Mouse (Mus musculus) liver, postnatal 0 days (tissue): ENCODE measurements at regions not wholly inside any gene's neighbourhood (a gene's known extent, or its start where the extent isn't known, plus 50 kb on each side); places are given as distances from the start of the nearest gene placed in this dataset.

ENCODE experiments used
- ATAC-seq: fragments of 200-750 bp; cut with Nextera tagmentation; 2 replicates; pipeline ENCODE4 v1.8.0; 2017; ENCODE audit warnings: mild to moderate bottlenecking, moderate library complexity
- DNase-seq: peaks from one replicate; pipeline ENCODE4 v3.0.0-alpha.2; 2016
- H3K27ac ChIP-seq: fragments of 300-500 bp; sonication (generic); 2 replicates; pipeline ENCODE4 v1.5.1; 2014; ENCODE audit warnings: antibody characterized with exemption, moderate library complexity, mild to moderate bottlenecking, low read depth
- H3K27me3 ChIP-seq: fragments of 300-500 bp; sonication (generic); 2 replicates; pipeline ENCODE4 v1.6.1; 2014; ENCODE audit warnings: low read length, control low read depth, mixed read lengths; ENCODE audit not compliant: insufficient read depth
- H3K36me3 ChIP-seq: fragments of 300-500 bp; sonication (generic); replicated peaks from 2 replicates; pipeline ENCODE4 v1.6.1; 2014; ENCODE audit warnings: mild to moderate bottlenecking, control low read depth, low read length, moderate library complexity, mixed read lengths; ENCODE audit not compliant: insufficient read depth
- H3K4me1 ChIP-seq: fragments of 300-500 bp; sonication (generic); 2 replicates; pipeline ENCODE4 v1.6.1; 2014; ENCODE audit warnings: antibody characterized with exemption, mild to moderate bottlenecking, control low read depth; ENCODE audit not compliant: insufficient read depth
- H3K4me2 ChIP-seq: fragments of 300-500 bp; sonication (generic); 2 replicates; pipeline ENCODE4 v1.6.1; 2014; ENCODE audit warnings: low read depth, mild to moderate bottlenecking, low read length, moderate library complexity, mixed read lengths
- H3K4me3 ChIP-seq: fragments of 300-500 bp; sonication (generic); 2 replicates; pipeline ENCODE4 v1.5.1; 2014; ENCODE audit warnings: low read depth, low read length
- H3K9ac ChIP-seq: fragments of 300-500 bp; sonication (generic); replicated peaks from 2 replicates; pipeline ENCODE4 v1.6.1; 2014; ENCODE audit warnings: mild to moderate bottlenecking, moderate library complexity
- H3K9me3 ChIP-seq: fragments of 300-500 bp; sonication (generic); 2 replicates; pipeline ENCODE4 v1.6.1; 2016; ENCODE audit warnings: mild to moderate bottlenecking, control low read depth, low read length, mixed read lengths
- CTCF ChIP-seq: sonication (generic); IDR thresholded peaks from 2 replicates; pipeline ENCODE4 v1.5.1; 2016; ENCODE audit warnings: antibody characterized with exemption, low read depth
- EP300 ChIP-seq: IDR thresholded peaks from 2 replicates; pipeline ENCODE4 v1.6.1; 2016; ENCODE audit warnings: antibody characterized with exemption, low read depth, mild to moderate bottlenecking
- WGBS: fragments of 180-500 bp; shearing (Covaris S2); extraction: QIAGEN DNeasy Blood & Tissue Kit; methylation state at CpG from one replicate; pipeline ENCODE4 v1.1.7; 2014; ENCODE audit not compliant: insufficient replicate concordance; 5-methylcytosine and 5-hydroxymethylcytosine counted together

GRCm38 (mm10) chr5:54178966-54179547 is 180.8 kb downstream of the Stim2 start:
- Histone ChIP-seq H3K36me3 (no peaks in the 10 kb centered on the region), H3K9me3 (no peaks in the 10 kb centered on the region), H3K27me3 (no peaks in the 10 kb centered on the region), H3K9ac (no peak overlapping the region), H3K4me1 (no peaks in the 10 kb centered on the region; the same call in 1 of the 2 replicates), H3K4me2 (no peak overlapping the region), H3K4me3 (no peak overlapping the region), H3K27ac (no peak overlapping the region)
- DNase-seq (no peak), ATAC-seq (no peak)
- 63% methylated on average over 13 of the region's 13 CpGs for WGBS
- no peak for TF ChIP-seq CTCF
- TF ChIP-seq EP300: no peak

GRCm38 (mm10) chr5:54180192-54180611 is 181.9 kb downstream of the Stim2 start:
- DNase-seq: no peak
- Histone ChIP-seq H3K27ac (no peak overlapping the region), H3K4me2 (no peak overlapping the region), H3K9ac (no peak overlapping the region), H3K9me3 (no peaks in the 10 kb centered on the region), H3K36me3 (no peaks in the 10 kb centered on the region), H3K27me3 (no peaks in the 10 kb centered on the region), H3K4me1 (no peaks in the 10 kb centered on the region; the same call in 1 of the 2 replicates), H3K4me3 (no peak overlapping the region)
- no peak for TF ChIP-seq CTCF
- TF ChIP-seq EP300: no peak
- 39% methylated on average over 2 of the region's 2 CpGs for WGBS
- ATAC-seq: no peak

- H3K4me3 ChIP-seq: no peak overlapping the region
- H3K9ac ChIP-seq: no peak overlapping the region
- TF ChIP-seq EP300: no peak
- TF ChIP-seq CTCF: no peak
- 47% methylated on average over 10 of the region's 10 CpGs for WGBS
- no peaks in the 10 kb centered on the region; the same call in 1 of the 2 replicates for H3K4me1 ChIP-seq
- DNase-seq (no peak), ATAC-seq (no peak)
- no peak overlapping the region for H3K27ac ChIP-seq
- no peaks in the 10 kb centered on the region for H3K27me3 ChIP-seq
- no peaks in the 10 kb centered on the region for H3K9me3 ChIP-seq
- no peak overlapping the region for H3K4me2 ChIP-seq
- H3K36me3 ChIP-seq: no peaks in the 10 kb centered on the region
Measured at GRCm38 (mm10) chr5:54180640-54181326, 182.5 kb downstream of the Stim2 start.

GRCm38 (mm10) chr5:54181327-54181863 is 183.1 kb downstream of the Stim2 start:
- Histone ChIP-seq H3K27ac (no peak overlapping the region), H3K27me3 (no peaks in the 10 kb centered on the region), H3K4me2 (no peak overlapping the region), H3K9ac (no peak overlapping the region), H3K9me3 (no peaks in the 10 kb centered on the region), H3K4me3 (no peak overlapping the region), H3K4me1 (peaks cover 4% of the 10 kb centered on the region), H3K36me3 (no peaks in the 10 kb centered on the region)
- 27% methylated on average over 13 of the region's 13 CpGs for WGBS
- TF ChIP-seq EP300: no peak
- TF ChIP-seq CTCF: no peak
- ATAC-seq: no peak
- DNase-seq: no peak

GRCm38 (mm10) chr5:54182754-54183153 is 184.5 kb downstream of the Stim2 start:
- no peak for ATAC-seq
- WGBS: 76% methylated on average over 4 of the region's 4 CpGs

GRCm38 (mm10) chr5:54185662-54186061 is 187.4 kb downstream of the Stim2 start:
- Histone ChIP-seq H3K36me3 (no peaks in the 10 kb centered on the region), H3K9ac (no peak overlapping the region), H3K9me3 (no peaks in the 10 kb centered on the region), H3K27ac (no peak overlapping the region), H3K4me3 (no peak overlapping the region), H3K4me1 (peaks cover 4% of the 10 kb centered on the region), H3K27me3 (no peaks in the 10 kb centered on the region), H3K4me2 (no peak overlapping the region)
- DNase-seq: no peak
- ATAC-seq: no peak
- 55% methylated on average over 4 of the region's 4 CpGs for WGBS
- TF ChIP-seq CTCF (no peak), EP300 (no peak)

More at GRCm38 (mm10) chr5:54182754-54183153, 184.5 kb downstream of the Stim2 start:
- Histone ChIP-seq H3K27me3 (no peaks in the 10 kb centered on the region), H3K36me3 (no peaks in the 10 kb centered on the region), H3K4me1 (peaks cover 4% of the 10 kb centered on the region), H3K4me3 (no peak overlapping the region), H3K4me2 (no peak overlapping the region), H3K9me3 (no peaks in the 10 kb centered on the region), H3K27ac (no peak overlapping the region), H3K9ac (no peak overlapping the region)
- no peak for DNase-seq
- TF ChIP-seq CTCF (no peak), EP300 (no peak)
